Mouse (Mus musculus) hindbrain, embryonic 12.5 days (tissue): Measurements from ENCODE around the gene Camta1. TPM values are rescaled to one million over a fixed set of nuclear protein-coding genes. Genes with fewer than 3 reads are reported as not detected.

ENCODE experiments used
- ATAC-seq: fragments of 200-750 bp; cut with Nextera tagmentation; 2 replicates; pipeline ENCODE4 v1.8.0; 2017; ENCODE audit warnings: moderate TSS enrichment; ENCODE audit not compliant: low FRiP score
- H3K27ac ChIP-seq: fragments of 300-500 bp; sonication (generic); 2 replicates; pipeline ENCODE4 v1.5.1; 2016; ENCODE audit warnings: mild to moderate bottlenecking
- H3K27me3 ChIP-seq: fragments of 300-500 bp; sonication (generic); 2 replicates; pipeline ENCODE4 v1.6.1; 2016; ENCODE audit warnings: mild to moderate bottlenecking
- H3K36me3 ChIP-seq: fragments of 300-500 bp; sonication (generic); 2 replicates; pipeline ENCODE4 v1.6.1; 2016; ENCODE audit warnings: mild to moderate bottlenecking
- H3K4me1 ChIP-seq: fragments of 300-500 bp; sonication (generic); 2 replicates; pipeline ENCODE4 v1.6.1; 2016
- H3K4me2 ChIP-seq: fragments of 300-500 bp; sonication (generic); replicated peaks from 2 replicates; pipeline ENCODE4 v1.6.1; 2016; ENCODE audit warnings: mild to moderate bottlenecking
- H3K4me3 ChIP-seq: fragments of 300-500 bp; sonication (generic); 2 replicates; pipeline ENCODE4 v1.5.1; 2016; ENCODE audit warnings: mild to moderate bottlenecking
- H3K9ac ChIP-seq: fragments of 300-500 bp; sonication (generic); 2 replicates; pipeline ENCODE4 v1.6.1; 2016; ENCODE audit warnings: mild to moderate bottlenecking, moderate library complexity
- H3K9me3 ChIP-seq: fragments of 300-500 bp; sonication (generic); replicated peaks from 2 replicates; pipeline ENCODE4 v1.6.1; 2016; ENCODE audit warnings: mild to moderate bottlenecking
- WGBS: fragments of 180-500 bp; shearing (Covaris S2); methylation state at CpG from one replicate; pipeline ENCODE4 v1.1.7; 2016; 5-methylcytosine and 5-hydroxymethylcytosine counted together
- polyA plus RNA-seq: library from polyadenylated mRNA; unstranded; fragments of >200 nt; fragmentation: Nextera tagmentation; extraction: Ambion mirVana; gene quantifications from 2 replicates; pipeline ENCODE4 v1.2.1, GENCODE M21; 2016

The Camta1 gene
- polyA plus RNA-seq, 1 experiment from 2014 or later = 136 TPM

GRCm38 (mm10) chr4:151305761-151306160 is 555.9 kb downstream of the Camta1 start:
- no peak for ATAC-seq

GRCm38 (mm10) chr4:151303931-151304330 is 557.7 kb downstream of the Camta1 start:
- H3K4me1 ChIP-seq = peaks cover 25% of the 10 kb centered on the region
- no peak overlapping the region for H3K27ac ChIP-seq
- no peak overlapping the region for H3K9ac ChIP-seq
- no peaks in the 10 kb centered on the region for H3K9me3 ChIP-seq
- no peak for ATAC-seq
- no peak overlapping the region for H3K4me3 ChIP-seq
- no peak overlapping the region for H3K4me2 ChIP-seq
- no peaks in the 10 kb centered on the region for H3K36me3 ChIP-seq
- peaks cover 14% of the 10 kb centered on the region for H3K27me3 ChIP-seq
- 84% methylated on average over 3 of the region's 3 CpGs for WGBS

More at GRCm38 (mm10) chr4:151305761-151306160, 555.9 kb downstream of the Camta1 start:
- Histone ChIP-seq H3K27me3 (peaks cover 5% of the 10 kb centered on the region), H3K9ac (no peak overlapping the region), H3K36me3 (no peaks in the 10 kb centered on the region), H3K4me3 (no peak overlapping the region), H3K27ac (0 out of 2 replicates have a peak overlapping the region, but pooled peaks have one; percentile 42), H3K4me2 (no peak overlapping the region), H3K4me1 (peaks cover 29% of the 10 kb centered on the region), H3K9me3 (no peaks in the 10 kb centered on the region)
- 85% methylated on average over 6 of the region's 6 CpGs for WGBS

- H3K4me2 ChIP-seq = no peak overlapping the region
- no peak overlapping the region for H3K27ac ChIP-seq
- no peak overlapping the region for H3K9ac ChIP-seq
- WGBS = 77% methylated on average over 5 of the region's 5 CpGs
- no peak for ATAC-seq
- H3K4me1 ChIP-seq = peaks cover 25% of the 10 kb centered on the region
- H3K9me3 ChIP-seq = no peaks in the 10 kb centered on the region
- peaks cover 14% of the 10 kb centered on the region for H3K27me3 ChIP-seq
- no peak overlapping the region for H3K4me3 ChIP-seq
- no peaks in the 10 kb centered on the region for H3K36me3 ChIP-seq
Measured at GRCm38 (mm10) chr4:151303436-151303835, 558.2 kb downstream of the Camta1 start.

- WGBS = 45% methylated on average over 11 of the region's 11 CpGs
- Histone ChIP-seq H3K27me3 (peaks cover 14% of the 10 kb centered on the region), H3K27ac (peak overlapping the region; percentile 41; the same call in 1 of the 2 replicates), H3K4me1 (peaks cover 25% of the 10 kb centered on the region), H3K4me2 (no peak overlapping the region), H3K4me3 (no peak overlapping the region), H3K36me3 (no peaks in the 10 kb centered on the region), H3K9me3 (no peaks in the 10 kb centered on the region), H3K9ac (no peak overlapping the region)
- ATAC-seq = peak; percentile 60
Measured at GRCm38 (mm10) chr4:151302195-151303126, 559.2 kb downstream of the Camta1 start.

- no peaks in the 10 kb centered on the region for H3K36me3 ChIP-seq
- no peak overlapping the region for H3K27ac ChIP-seq
- 60% methylated on average over 9 of the region's 9 CpGs for WGBS
- H3K9me3 ChIP-seq = no peaks in the 10 kb centered on the region
- no peak overlapping the region for H3K4me2 ChIP-seq
- ATAC-seq = no peak
- H3K4me3 ChIP-seq = no peak overlapping the region
- peaks cover 23% of the 10 kb centered on the region for H3K4me1 ChIP-seq
- peaks cover 14% of the 10 kb centered on the region for H3K27me3 ChIP-seq
- no peak overlapping the region for H3K9ac ChIP-seq
Measured at GRCm38 (mm10) chr4:151301337-151301736, 560.3 kb downstream of the Camta1 start.

- no peak overlapping the region for H3K4me2 ChIP-seq
- H3K9me3 ChIP-seq = no peaks in the 10 kb centered on the region
- ATAC-seq = no peak
- H3K9ac ChIP-seq = no peak overlapping the region
- peaks cover 18% of the 10 kb centered on the region for H3K4me1 ChIP-seq
- H3K36me3 ChIP-seq = no peaks in the 10 kb centered on the region
- no peak overlapping the region for H3K27ac ChIP-seq
- H3K4me3 ChIP-seq = no peak overlapping the region
- 26% methylated on average over 15 of the region's 15 CpGs for WGBS
- peaks cover 14% of the 10 kb centered on the region for H3K27me3 ChIP-seq
Measured at GRCm38 (mm10) chr4:151300706-151301105, 561.0 kb downstream of the Camta1 start.

GRCm38 (mm10) chr4:151295515-151296203 is 566.0 kb downstream of the Camta1 start:
- no peak for ATAC-seq
- Histone ChIP-seq H3K27ac (no peak overlapping the region), H3K4me3 (no peak overlapping the region), H3K27me3 (peaks cover 8% of the 10 kb centered on the region), H3K4me2 (no peak overlapping the region), H3K9ac (no peak overlapping the region), H3K36me3 (no peaks in the 10 kb centered on the region), H3K9me3 (no peaks in the 10 kb centered on the region), H3K4me1 (peaks cover 7% of the 10 kb centered on the region)
- 80% methylated on average over 13 of the region's 13 CpGs for WGBS

- Histone ChIP-seq H3K36me3 (no peaks in the 10 kb centered on the region), H3K4me2 (no peak overlapping the region), H3K9me3 (no peaks in the 10 kb centered on the region), H3K4me3 (no peak overlapping the region), H3K27ac (no peak overlapping the region), H3K9ac (no peak overlapping the region), H3K27me3 (0 out of 2 replicates have a peak, but pooled peaks cover 5% of the 10 kb centered on the region), H3K4me1 (peaks cover 10% of the 10 kb centered on the region)
- no peak for ATAC-seq
- WGBS = 56% methylated on average over 6 of the region's 6 CpGs
Measured at GRCm38 (mm10) chr4:151288893-151289585, 572.6 kb downstream of the Camta1 start.

GRCm38 (mm10) chr4:151285905-151286445 is 575.7 kb downstream of the Camta1 start:
- WGBS = 48% methylated on average over 12 of the region's 12 CpGs
- Histone ChIP-seq H3K27ac (peak overlapping the region; percentile 45), H3K9ac (no peak overlapping the region; the same call in 1 of the 2 replicates), H3K36me3 (no peaks in the 10 kb centered on the region), H3K4me1 (peaks cover 16% of the 10 kb centered on the region), H3K4me3 (no peak overlapping the region), H3K27me3 (0 out of 2 replicates have a peak, but pooled peaks cover 9% of the 10 kb centered on the region), H3K4me2 (no peak overlapping the region), H3K9me3 (no peaks in the 10 kb centered on the region)
- ATAC-seq = no peak

- Histone ChIP-seq H3K36me3 (no peaks in the 10 kb centered on the region), H3K9ac (no peak overlapping the region), H3K4me2 (no peak overlapping the region), H3K4me1 (peaks cover 16% of the 10 kb centered on the region), H3K4me3 (no peak overlapping the region), H3K27ac (peak overlapping the region; percentile 45), H3K27me3 (0 out of 2 replicates have a peak, but pooled peaks cover 10% of the 10 kb centered on the region), H3K9me3 (no peaks in the 10 kb centered on the region)
- 67% methylated on average over 3 of the region's 3 CpGs for WGBS
- ATAC-seq = no peak
Measured at GRCm38 (mm10) chr4:151285432-151285831, 576.2 kb downstream of the Camta1 start.

GRCm38 (mm10) chr4:151283092-151283741 is 578.5 kb downstream of the Camta1 start:
- H3K4me3 ChIP-seq = no peak overlapping the region
- WGBS = 37% methylated on average over 16 of the region's 16 CpGs

More at GRCm38 (mm10) chr4:151283092-151283741, 578.5 kb downstream of the Camta1 start:
- H3K27me3 ChIP-seq = peaks cover 15% of the 10 kb centered on the region; the same call in 1 of the 2 replicates
- no peaks in the 10 kb centered on the region for H3K9me3 ChIP-seq
- no peak for ATAC-seq
- peaks cover 16% of the 10 kb centered on the region for H3K4me1 ChIP-seq
- no peaks in the 10 kb centered on the region for H3K36me3 ChIP-seq
- no peak overlapping the region for H3K4me2 ChIP-seq
- H3K27ac ChIP-seq = no peak overlapping the region
- H3K9ac ChIP-seq = no peak overlapping the region
